Mouse (Mus musculus) lung, postnatal 0 days (tissue): ENCODE measurements around the gene Gm20388. TPM values are rescaled to one million over a fixed set of nuclear protein-coding genes. Genes with fewer than 3 reads are reported as not detected.

Experiments used
- ATAC-seq: fragments of 200-750 bp; cut with Nextera tagmentation; 2 replicates; pipeline ENCODE4 v1.8.0; 2017; ENCODE audit warnings: moderate library complexity
- DNase-seq: peaks from one replicate; pipeline ENCODE4 v3.0.0-alpha.2; 2016; ENCODE audit warnings: low spot score
- H3K27ac ChIP-seq: fragments of 300-500 bp; sonication (generic); 2 replicates; pipeline ENCODE4 v1.5.1; 2014; ENCODE audit warnings: antibody characterized with exemption, mild to moderate bottlenecking, low read length, mixed read lengths
- H3K27me3 ChIP-seq: fragments of 300-500 bp; sonication (generic); replicated peaks from 2 replicates; pipeline ENCODE4 v1.6.1; 2014; ENCODE audit warnings: low read length, mixed read lengths; ENCODE audit not compliant: insufficient read depth
- H3K36me3 ChIP-seq: fragments of 300-500 bp; sonication (generic); 2 replicates; pipeline ENCODE4 v1.6.1; 2014; ENCODE audit warnings: low read length, mixed read lengths; ENCODE audit not compliant: insufficient read depth
- H3K4me1 ChIP-seq: fragments of 300-500 bp; sonication (generic); 2 replicates; pipeline ENCODE4 v1.6.1; 2014; ENCODE audit warnings: antibody characterized with exemption, low read depth, low read length, mixed read lengths; ENCODE audit not compliant: insufficient read depth
- H3K4me2 ChIP-seq: fragments of 300-500 bp; sonication (generic); replicated peaks from 2 replicates; pipeline ENCODE4 v1.6.1; 2014; ENCODE audit warnings: low read depth, mild to moderate bottlenecking, low read length, moderate library complexity, mixed read lengths
- H3K4me3 ChIP-seq: fragments of 300-500 bp; sonication (generic); 2 replicates; pipeline ENCODE4 v1.5.1; 2014; ENCODE audit warnings: low read depth, low read length
- H3K9ac ChIP-seq: fragments of 300-500 bp; sonication (generic); replicated peaks from 2 replicates; pipeline ENCODE4 v1.6.1; 2014; ENCODE audit warnings: low read depth, mild to moderate bottlenecking
- H3K9me3 ChIP-seq: fragments of 300-500 bp; sonication (generic); 2 replicates; pipeline ENCODE4 v1.6.1; 2016; ENCODE audit warnings: low read length, mixed read lengths
- CTCF ChIP-seq: IDR thresholded peaks from 2 replicates; pipeline ENCODE4 v1.5.1; 2016; ENCODE audit warnings: antibody characterized with exemption, mild to moderate bottlenecking
- EP300 ChIP-seq: IDR thresholded peaks from 2 replicates; pipeline ENCODE4 v1.6.1; 2016; ENCODE audit warnings: antibody characterized with exemption, mild to moderate bottlenecking, control low read depth
- WGBS: fragments of 180-500 bp; shearing (Covaris S2); extraction: QIAGEN DNeasy Blood & Tissue Kit; methylation state at CpG from one replicate; pipeline ENCODE4 v1.1.7; 2014; 5-methylcytosine and 5-hydroxymethylcytosine counted together
- polyA plus RNA-seq: library from polyadenylated mRNA; unstranded; fragments of >200 nt; fragmentation: Nextera tagmentation; extraction: Ambion mirVana; gene quantifications from 2 replicates; pipeline ENCODE4 v1.2.1, GENCODE M21; 2015

Gm20388 gene
- polyA plus RNA-seq, 1 experiment from 2014 or later = not detected

DNA sequence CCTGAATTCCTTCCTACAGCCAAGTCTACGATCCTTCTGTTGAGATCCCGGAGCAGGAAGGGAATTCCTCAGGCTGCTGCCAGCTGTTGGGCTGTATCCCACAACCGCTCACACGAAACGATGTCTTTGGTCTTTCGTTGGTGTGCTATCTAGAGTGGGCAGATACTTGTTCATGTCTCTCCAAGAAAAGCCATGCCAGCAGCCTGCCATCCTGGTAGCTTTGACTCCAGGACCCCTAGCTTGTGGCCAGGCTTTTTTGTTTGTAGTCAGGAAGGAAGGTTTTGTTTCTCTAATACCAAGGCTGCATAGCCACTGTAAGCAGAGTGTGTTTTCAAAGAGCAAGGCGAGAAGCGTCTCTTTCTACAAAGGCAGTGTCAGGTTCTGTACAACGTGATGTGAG is 193.3 kb downstream of the Gm20388 start:
- H3K4me1 ChIP-seq = peaks cover 6% of the 10 kb centered on the region; the same call in 1 of the 2 replicates
- H3K4me2 ChIP-seq = peak overlapping the region; percentile 27; the same call in 1 of the 2 replicates
- no peak overlapping the region for H3K9ac ChIP-seq
- ATAC-seq (no peak), DNase-seq (no peak)
- peak overlapping the region; percentile 79 for H3K27ac ChIP-seq
- TF ChIP-seq CTCF = no peak
- TF ChIP-seq EP300 = peak; percentile 73
- H3K36me3 ChIP-seq = no peaks in the 10 kb centered on the region
- H3K9me3 ChIP-seq = no peaks in the 10 kb centered on the region
- no peak overlapping the region for H3K4me3 ChIP-seq
- WGBS = 62% methylated on average over 9 of the region's 9 CpGs
- no peaks in the 10 kb centered on the region for H3K27me3 ChIP-seq

- DNase-seq = peak; percentile 79
- no peak overlapping the region; the same call in 1 of the 2 replicates for H3K4me2 ChIP-seq
- WGBS = 43% methylated on average over 9 of the region's 9 CpGs
- H3K36me3 ChIP-seq = no peaks in the 10 kb centered on the region
- H3K4me3 ChIP-seq = no peak overlapping the region
- peak; percentile 80 for TF ChIP-seq EP300
- TF ChIP-seq CTCF = no peak
- H3K27me3 ChIP-seq = no peaks in the 10 kb centered on the region
- H3K27ac ChIP-seq = peak overlapping the region; percentile 79
- peak; percentile 69 for ATAC-seq
- H3K4me1 ChIP-seq = peaks cover 6% of the 10 kb centered on the region; the same call in 1 of the 2 replicates
- no peak overlapping the region for H3K9ac ChIP-seq
- H3K9me3 ChIP-seq = no peaks in the 10 kb centered on the region
These were observed 194.2 kb downstream of the Gm20388 start for GRCm38 (mm10) chr8:120104721-120105272.

DNA sequence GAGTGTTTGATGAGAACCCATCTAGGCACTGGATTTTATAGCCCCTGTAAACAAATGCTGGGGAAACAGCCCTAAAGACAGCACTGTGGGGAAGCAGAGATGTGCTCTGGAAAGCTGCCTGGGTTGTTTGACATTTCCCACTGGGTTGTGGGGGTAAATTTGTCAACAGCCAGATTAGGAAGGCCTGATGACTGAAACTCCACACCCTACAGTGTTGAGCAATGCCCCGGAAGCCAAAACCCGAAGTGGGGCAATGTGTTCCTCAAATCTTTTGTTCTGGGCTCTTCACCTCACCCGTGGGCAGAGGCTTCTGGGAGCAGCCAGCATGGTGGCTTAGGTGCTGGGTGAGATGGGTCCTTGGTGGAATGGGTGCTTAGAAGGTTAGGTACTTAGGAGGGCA is 198.5 kb downstream of the Gm20388 start:
- Histone ChIP-seq H3K4me3 (no peak overlapping the region), H3K4me2 (no peak overlapping the region), H3K9ac (no peak overlapping the region), H3K27ac (no peak overlapping the region), H3K4me1 (peaks cover 9% of the 10 kb centered on the region; the same call in 1 of the 2 replicates), H3K27me3 (peaks cover 1% of the 10 kb centered on the region; the same call in 1 of the 2 replicates), H3K36me3 (no peaks in the 10 kb centered on the region), H3K9me3 (no peaks in the 10 kb centered on the region)
- ATAC-seq = no peak
- TF ChIP-seq CTCF (no peak), EP300 (peak; percentile 51; the same call in 1 of the 2 replicates)
- WGBS = 38% methylated on average over 3 of the region's 3 CpGs
- DNase-seq = peak; percentile 73

GRCm38 (mm10) chr8:120110966-120111365 is 200.3 kb downstream of the Gm20388 start:
- H3K9me3 ChIP-seq = no peaks in the 10 kb centered on the region
- no peak overlapping the region for H3K4me3 ChIP-seq
- DNase-seq (no peak), ATAC-seq (no peak)
- 73% methylated on average over 4 of the region's 4 CpGs for WGBS
- no peak overlapping the region for H3K27ac ChIP-seq
- no peak overlapping the region for H3K4me2 ChIP-seq
- no peaks in the 10 kb centered on the region for H3K36me3 ChIP-seq
- peaks cover 18% of the 10 kb centered on the region for H3K27me3 ChIP-seq
- peaks cover 9% of the 10 kb centered on the region; the same call in 1 of the 2 replicates for H3K4me1 ChIP-seq
- no peak for TF ChIP-seq EP300
- no peak for TF ChIP-seq CTCF
- H3K9ac ChIP-seq = no peak overlapping the region

GRCm38 (mm10) chr8:120111382-120111781 is 200.7 kb downstream of the Gm20388 start:
- no peak for ATAC-seq
- H3K4me2 ChIP-seq = no peak overlapping the region
- no peak overlapping the region for H3K27ac ChIP-seq
- 38% methylated on average over 4 of the region's 4 CpGs for WGBS
- no peak overlapping the region for H3K4me3 ChIP-seq
- no peaks in the 10 kb centered on the region for H3K36me3 ChIP-seq
- H3K27me3 ChIP-seq = peaks cover 18% of the 10 kb centered on the region
- no peak for DNase-seq
- H3K4me1 ChIP-seq = peaks cover 9% of the 10 kb centered on the region; the same call in 1 of the 2 replicates
- H3K9me3 ChIP-seq = no peaks in the 10 kb centered on the region
- H3K9ac ChIP-seq = no peak overlapping the region
- TF ChIP-seq CTCF (no peak), EP300 (peak; percentile 65)

- no peak overlapping the region for H3K9ac ChIP-seq
- peak overlapping the region; percentile 90; the same call in 1 of the 2 replicates for H3K4me2 ChIP-seq
- H3K4me3 ChIP-seq = no peak overlapping the region
- H3K36me3 ChIP-seq = no peaks in the 10 kb centered on the region
- peak overlapping the region; percentile 92 for H3K27ac ChIP-seq
- 61% methylated on average over 5 of the region's 5 CpGs for WGBS
- H3K4me1 ChIP-seq = peaks cover 9% of the 10 kb centered on the region; the same call in 1 of the 2 replicates
- no peaks in the 10 kb centered on the region for H3K9me3 ChIP-seq
- ATAC-seq (no peak), DNase-seq (peak; percentile 43)
- H3K27me3 ChIP-seq = peaks cover 18% of the 10 kb centered on the region
- TF ChIP-seq EP300 (no peak), CTCF (no peak)
These were observed 201.9 kb downstream of the Gm20388 start for GRCm38 (mm10) chr8:120112535-120112934.
